In the genomic region with DNA sequence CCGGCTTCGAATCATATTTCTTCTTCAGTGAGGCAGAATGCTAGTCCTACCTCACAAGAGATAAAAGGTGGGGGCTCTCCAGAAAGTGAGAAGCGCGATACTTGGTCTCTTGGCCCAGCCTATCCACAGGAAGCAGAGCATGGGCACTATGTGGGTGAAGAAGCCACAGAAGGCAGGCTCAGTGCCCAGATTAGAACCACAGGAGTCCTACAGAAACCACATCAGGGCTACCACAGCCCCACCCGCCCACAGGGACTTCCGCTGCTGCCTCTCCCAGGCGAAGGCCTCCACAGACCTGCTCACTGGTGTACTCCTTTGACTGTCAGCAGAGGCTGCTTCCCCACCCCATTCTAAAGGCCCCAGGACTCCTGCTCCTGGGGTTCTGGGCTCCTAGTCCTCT, we compare ENCODE assay signal across 11 mouse cellular contexts. TPM values are rescaled to one million over a fixed set of nuclear protein-coding genes. Genes with fewer than 3 reads are reported as not detected.
DNase-seq lines count a peak whose midpoint lies in the region; ATAC-seq and TF ChIP-seq lines count a peak whose summit lies in the region.
"Had no signal": no experiment of that assay in that cellular context is flagged by ENCODE, and none has a peak within 500 bp of the region (broad histone marks: within the 10 kb centered on the region; RNA-seq: fewer than 3 reads in every experiment).

No protein-coding gene starts in this region.

- WGBS in lung, adult 2 months: 87% methylated on average over 7 of the region's 7 CpGs

- DNase-seq in lung, adult 18-20 months: peak; percentile 51 to 55
- DNase-seq in lung, adult 2 months: no peak
- DNase-seq in naive thymus-derived CD4-positive, alpha-beta T cell, adult 2 months (ENCODE audit: low read depth): peak; percentile 86
- peak; percentile 81 for DNase-seq in thymus, postnatal 25 days
- no peak for DNase-seq in cerebellum, adult 11-12 months
- no peak for DNase-seq in MN1 (ENCODE audit: low spot score)
- DNase-seq: kidney, adult 8-10 months had no signal

- H3K4me1 ChIP-seq in lung, adult 2 months (ENCODE audit: control insufficient read depth, insufficient read depth, low read length): no peaks in the 10 kb centered on the region
- H3K4me1 ChIP-seq: heart, embryonic 15.5 days; neural tube, embryonic 13.5 days had no signal

- TF ChIP-seq CTCF in lung, adult 2 months (IDR thresholded peaks at IDR 0.05; ENCODE audit: insufficient read depth, low read length): no peak

- peak; percentile 88 to 100 for ATAC-seq in hematopoietic stem cell, adult 5-6 weeks (replicated peaks in 1 of 2; ENCODE audit: insufficient read depth in 1 of 2, low FRiP score in 2 of 2, low TSS enrichment in 1 of 2, low read depth in 1 of 2, poor library complexity in 2 of 2, severe bottlenecking in 2 of 2)
- ATAC-seq in cerebellum, adult (ENCODE audit: insufficient number of reproducible peaks, low FRiP score, low TSS enrichment): no peak

- no peak for TF ChIP-seq POLR2A in lung, adult 2 months (IDR thresholded peaks at IDR 0.05; ENCODE audit: borderline replicate concordance, extremely low read depth, low read depth, low read length)

- no peak overlapping the region for H3K4me3 ChIP-seq in lung, adult 2 months (replicated peaks; ENCODE audit: extremely low read depth, low read depth, low read length)
- H3K4me3 ChIP-seq: heart, embryonic 15.5 days; neural tube, embryonic 13.5 days had no signal

RNA-seq across cellular contexts. Expression of a gene that starts 23.2 kb away (rescaled TPM):
- polyA plus RNA-seq in lung, adult 2 months (2012; rRNA removed): 74.0 and 84.5 TPM in 2 replicates
- total RNA-seq in hematopoietic stem cell, adult 5-6 weeks (2017): 1.7 TPM in 1 of 2 replicates, not detected in the other

RNA-seq across cellular contexts. Expression of a gene that starts 50.4 kb away (rescaled TPM):
- 77.0 and 86.0 TPM in 2 replicates for polyA plus RNA-seq in lung, adult 2 months (2012; rRNA removed)
- total RNA-seq in hematopoietic stem cell, adult 5-6 weeks (2017): 0.10 and 1.2 TPM in 2 replicates

Comparison
In these comparisons a context has a peak if more than half of its experiments do, and no peak if none do; other contexts are left out.
1. DNase-seq: peak in lung, adult 18-20 months (2 of 2), naive thymus-derived CD4-positive, alpha-beta T cell, adult 2 months (single experiment) and thymus, postnatal 25 days (single experiment); none in lung, adult 2 months (single experiment), cerebellum, adult 11-12 months (single experiment) and MN1 (single experiment).